Mouse (Mus musculus) monocyte, adult 2 months (primary cell): ENCODE data around the gene Faap24.

Source experiments
- DNase-seq, 2 experiments: peaks; one replicate each; pipeline ENCODE4 v3.0.0; 2022; ENCODE audit warnings: low spot score in 2 of 2, low read depth in 1 of 2

Gene Faap24

DNA sequence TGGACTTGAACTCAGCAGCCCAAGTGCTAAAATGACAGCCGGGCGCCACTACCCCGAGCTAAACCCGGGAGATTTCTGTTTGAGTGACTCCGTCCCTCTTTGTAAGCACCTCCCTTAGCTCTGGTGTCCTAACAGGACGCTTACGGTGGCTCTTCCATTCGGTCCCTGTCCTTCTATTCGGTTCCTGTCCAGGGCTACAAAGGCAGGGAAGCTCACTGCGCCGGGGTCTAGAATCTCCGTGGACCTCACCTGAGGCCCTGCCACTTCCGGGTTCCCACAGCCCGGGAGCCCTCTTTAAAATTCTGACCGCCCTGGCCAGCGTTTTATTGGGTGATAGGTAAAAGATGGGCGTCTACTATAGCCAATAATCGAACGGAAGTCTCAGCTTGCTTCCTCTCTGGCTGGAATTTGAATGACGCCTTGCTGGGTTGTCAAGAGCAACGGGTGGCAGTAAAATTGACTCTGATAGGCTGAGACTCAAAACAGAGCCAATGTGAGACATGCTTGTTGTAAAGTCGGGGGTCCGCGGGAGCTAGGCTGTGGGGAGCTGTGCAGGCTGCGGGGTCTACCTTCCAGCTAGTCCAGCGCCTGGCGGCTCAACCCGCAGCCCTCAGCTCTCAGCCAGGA is at the start of gene Faap24, which contains the start of gene Cep89:
Faap24 (minus strand) TSS at position 295 of the 627 bp plus-strand sequence.
Cep89 (plus strand) TSS at position 494 of the 627 bp plus-strand sequence.
- peak; percentile 84 to 88 for DNase-seq

DNA sequence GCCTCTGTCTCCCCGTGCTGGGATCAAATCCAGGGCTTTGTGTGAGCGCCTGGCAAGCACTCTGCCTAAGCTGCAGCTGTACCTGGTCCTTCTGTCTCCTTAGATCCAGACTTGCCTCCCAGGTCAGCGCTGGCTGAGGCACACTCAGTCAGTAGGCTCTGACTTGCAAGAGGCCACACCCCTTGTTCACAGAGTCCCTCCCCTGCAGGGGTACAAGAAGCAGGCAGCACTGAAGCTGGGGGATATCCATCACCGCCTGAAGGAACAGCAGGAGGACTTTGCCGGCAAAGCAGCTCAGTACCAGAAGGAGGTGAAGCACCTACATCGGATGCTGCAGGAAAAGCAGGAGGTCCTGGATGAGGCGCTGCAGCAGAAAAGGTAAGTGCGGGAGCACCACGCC is 38.6 kb upstream of the Faap24 start:
- DNase-seq = no peak

DNA sequence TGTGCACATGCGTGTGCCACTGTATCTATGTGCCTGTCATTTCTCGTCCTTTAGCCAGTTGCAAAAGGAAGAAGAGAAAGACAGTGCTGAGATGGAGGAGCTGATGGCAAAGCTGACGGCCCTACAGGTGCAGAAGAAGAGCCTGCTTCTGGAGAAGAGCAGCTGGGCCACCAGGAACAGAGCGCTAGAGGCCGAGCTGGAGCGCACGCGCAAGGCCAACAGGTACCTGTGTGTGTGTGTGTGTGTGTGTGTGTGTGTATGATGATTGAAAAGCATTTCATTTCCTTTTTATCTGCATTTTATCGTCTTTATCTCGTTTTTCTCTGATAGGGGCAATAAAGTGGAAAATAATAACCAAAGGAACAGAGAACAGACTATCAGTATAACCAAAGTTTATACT is 31.5 kb upstream of the Faap24 start:
- no peak for DNase-seq

DNA sequence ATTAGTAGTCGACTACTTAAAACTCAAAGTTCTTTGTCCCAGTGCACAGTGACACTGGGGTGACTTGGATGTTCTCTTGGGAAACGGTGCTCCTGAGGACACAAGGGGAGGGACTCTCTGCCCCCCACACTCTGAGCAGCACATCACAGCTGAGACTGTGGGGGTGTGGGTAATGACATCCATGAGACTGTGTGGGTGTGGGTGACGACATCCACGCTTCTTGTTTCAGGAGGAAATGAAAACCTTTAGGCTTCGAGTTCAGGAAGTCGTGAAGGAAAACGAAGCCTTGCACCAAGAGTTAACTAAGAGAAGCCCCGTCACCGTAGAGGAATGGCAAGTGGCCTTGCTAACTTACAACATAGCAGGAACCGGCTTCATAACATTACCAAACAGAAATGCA is 26.4 kb upstream of the Faap24 start:
- DNase-seq = no peak

DNA sequence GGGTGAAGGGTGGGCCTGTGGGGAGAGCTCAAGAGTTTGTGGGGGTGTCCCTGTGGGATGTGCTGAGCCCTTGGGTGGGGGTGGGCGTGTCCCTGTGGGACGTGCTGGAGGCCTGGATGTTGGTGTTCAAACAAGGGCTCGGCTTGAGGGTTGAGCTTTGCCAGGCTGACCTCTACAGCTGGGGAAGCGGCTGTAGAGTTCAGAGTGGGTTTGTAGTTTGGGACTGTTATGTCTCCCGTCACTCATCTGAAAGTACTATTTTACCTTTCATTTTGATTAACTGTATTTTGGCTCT is 20.0 kb upstream of the Faap24 start:
- DNase-seq = no peak

DNA sequence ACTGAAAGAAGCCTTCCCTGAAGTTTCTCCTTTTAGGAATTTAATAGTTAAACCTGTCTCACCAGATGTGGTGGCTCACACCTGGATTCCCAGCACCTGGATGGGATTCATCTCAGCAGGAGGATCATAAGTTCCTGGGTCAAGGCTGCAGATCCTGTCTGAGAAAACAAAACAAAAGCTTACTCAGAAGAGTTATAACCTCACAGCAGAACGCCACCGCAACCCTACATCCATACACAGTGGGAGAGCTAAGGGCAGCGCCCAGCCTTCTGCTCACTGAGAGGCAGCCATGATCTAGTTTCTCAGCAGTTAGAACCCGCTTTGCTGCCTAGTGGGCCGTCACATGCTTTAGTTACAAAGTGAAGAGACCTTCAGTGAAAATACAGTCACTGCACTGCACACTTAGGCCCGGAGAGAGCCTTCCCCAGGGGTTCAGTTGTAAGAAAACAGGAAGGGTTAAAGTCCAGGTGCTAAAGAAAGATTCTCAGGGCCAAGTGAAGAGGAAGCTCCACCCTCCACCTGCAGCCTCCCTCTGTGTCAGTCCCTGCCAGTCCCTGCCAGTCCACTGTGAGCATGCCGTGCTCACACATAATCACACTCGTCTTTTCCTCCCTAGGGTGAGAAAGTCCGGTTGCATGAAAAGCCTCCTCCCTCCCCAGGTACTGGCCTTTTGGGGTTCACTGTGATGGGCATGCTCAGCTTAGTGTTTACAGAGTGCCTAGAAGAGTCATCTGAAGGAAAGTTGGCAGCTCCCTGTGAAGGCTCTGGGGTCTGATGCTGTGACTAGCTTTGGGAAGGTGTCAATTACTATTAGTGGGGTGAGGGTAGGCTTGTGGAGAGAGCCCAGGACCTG is 19.4 kb upstream of the Faap24 start:
- DNase-seq = no peak

DNA sequence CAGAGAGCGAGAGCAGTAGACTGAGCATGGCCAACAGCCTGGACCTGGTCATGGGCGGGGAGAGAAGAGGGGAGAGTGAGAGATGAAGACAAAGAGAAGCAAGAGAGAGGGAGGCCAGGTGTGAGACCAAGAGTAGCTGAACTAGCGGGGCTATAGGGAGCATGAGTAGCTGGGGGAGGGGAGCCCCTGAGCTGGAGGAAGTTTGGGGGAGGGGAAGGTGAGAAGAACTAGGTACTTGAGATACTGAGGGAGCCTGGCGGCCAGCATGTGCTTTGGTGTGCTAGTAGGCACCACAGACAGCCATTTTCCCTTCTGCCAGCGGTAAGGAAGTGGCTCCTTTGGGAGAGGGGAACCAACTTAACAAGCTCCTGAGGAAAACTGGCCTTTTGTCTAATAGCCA is 18.6 kb upstream of the Faap24 start:
- DNase-seq = no peak

DNA sequence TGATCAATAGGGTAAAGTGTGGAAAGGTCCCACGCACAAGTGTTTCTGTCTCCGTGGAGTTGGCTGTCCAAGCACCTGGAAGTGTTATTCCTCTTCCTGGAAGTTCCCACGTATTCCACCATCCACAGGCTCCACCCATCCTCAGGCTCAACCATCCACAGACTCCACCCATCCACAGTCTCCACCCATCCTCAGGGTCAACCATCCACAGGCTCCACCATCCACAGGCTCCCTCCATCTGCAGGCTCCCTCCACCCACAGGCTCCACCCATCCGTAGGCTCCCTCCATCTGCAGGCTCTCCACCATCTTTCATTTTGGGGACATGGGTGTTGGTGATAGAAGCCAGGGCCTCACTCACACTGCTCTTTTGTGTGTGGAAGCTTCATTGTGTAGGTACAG is 4.5 kb upstream of the Faap24 start:
- DNase-seq = no peak

DNA sequence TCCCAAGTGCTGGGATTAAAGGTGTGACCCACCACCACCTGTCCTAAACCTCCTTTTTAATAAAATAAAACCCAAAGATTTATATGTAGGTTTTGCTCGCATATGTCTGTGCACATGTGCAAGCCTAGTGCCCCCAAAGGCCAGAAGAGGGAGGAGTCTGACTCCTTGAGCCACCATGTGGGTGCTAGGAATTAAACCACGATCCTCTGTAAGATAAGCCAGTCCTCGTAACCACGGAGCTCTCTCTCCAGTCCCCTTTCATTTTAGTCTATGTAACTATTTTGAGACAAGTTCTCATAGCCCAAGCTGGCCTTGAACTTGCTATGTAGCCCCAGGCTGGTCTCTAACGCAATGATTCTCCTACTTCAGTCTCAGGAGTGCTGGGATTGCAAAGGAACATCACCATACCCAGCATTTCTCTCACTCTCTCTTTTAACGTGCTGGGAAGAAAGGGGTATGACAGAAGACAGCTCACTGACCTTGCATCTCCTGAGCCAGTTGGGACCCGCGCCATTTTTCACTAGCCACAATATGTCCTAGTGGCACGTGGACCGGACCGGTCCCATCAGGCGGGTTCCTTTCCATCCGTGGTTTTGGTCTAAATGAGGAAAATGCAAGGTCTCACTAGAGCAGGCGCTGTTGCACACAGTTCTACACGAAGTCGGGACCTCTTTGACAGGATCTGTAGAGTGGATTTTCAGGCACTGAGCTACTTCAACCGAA is 741 bp downstream of the Faap24 start:
- DNase-seq = peak in 1 of 2 experiments; percentile 3

DNA sequence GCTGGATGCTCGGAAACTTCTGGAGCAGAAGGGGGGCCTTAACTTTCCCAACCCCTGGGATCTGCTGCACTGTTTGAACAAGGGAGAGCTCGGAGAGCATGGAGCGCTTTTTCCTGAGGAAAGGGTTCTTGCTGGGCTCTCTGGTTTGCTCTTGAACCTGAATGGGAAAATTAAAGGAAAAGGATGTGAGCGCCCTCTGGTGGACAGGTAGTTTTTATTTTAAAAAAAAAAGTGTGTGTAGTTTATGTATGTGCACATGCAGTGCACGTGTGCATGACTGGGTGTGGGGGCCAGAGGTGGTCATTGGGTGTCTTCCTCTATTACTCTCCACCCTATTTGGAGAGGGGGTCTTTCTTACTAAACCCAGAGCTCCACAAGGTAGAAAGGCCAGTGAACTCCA is 3.7 kb downstream of the Faap24 start:
- DNase-seq = no peak

DNA sequence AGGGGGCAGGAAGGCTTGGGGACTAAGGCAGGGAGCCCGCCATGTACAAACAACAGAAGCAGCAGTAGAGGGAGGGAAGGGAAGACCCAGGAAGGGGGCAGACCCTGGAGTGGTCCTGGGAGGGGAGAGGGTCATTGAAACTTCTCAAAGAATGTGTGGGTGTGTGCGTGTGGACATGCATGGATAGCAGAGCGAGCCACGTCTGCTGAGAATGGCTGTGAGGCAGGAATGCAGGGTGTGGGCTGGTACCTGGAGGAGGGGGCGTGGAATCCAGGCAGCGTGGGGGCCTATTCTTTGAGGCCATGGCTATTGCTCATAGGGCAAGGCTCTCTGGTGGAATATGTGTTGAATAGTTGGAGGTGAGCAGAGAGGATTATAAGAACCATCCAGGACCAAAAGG is 7.9 kb downstream of the Faap24 start:
- no peak for DNase-seq

DNA sequence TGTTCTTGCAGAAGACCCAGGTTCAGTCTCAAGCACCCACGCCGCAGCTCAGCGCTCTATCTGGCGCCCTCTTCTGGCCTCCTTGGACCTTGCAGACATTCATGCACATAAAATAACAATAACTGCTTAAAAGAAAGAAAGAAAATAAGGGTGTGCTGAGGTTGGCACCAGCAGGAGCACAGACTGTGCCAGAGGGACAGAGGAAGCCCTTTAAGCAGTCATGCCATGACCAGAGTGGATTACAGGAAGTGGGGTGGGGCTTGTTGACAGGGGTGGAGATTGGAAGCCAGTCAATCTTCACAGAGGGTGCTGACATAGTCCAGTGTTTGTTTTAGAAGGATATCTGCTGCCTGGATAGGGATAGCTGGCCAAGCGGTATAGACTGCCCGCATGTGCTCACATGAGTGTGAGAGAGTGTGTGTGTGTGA is 10.1 kb downstream of the Faap24 start:
- DNase-seq = no peak

DNA sequence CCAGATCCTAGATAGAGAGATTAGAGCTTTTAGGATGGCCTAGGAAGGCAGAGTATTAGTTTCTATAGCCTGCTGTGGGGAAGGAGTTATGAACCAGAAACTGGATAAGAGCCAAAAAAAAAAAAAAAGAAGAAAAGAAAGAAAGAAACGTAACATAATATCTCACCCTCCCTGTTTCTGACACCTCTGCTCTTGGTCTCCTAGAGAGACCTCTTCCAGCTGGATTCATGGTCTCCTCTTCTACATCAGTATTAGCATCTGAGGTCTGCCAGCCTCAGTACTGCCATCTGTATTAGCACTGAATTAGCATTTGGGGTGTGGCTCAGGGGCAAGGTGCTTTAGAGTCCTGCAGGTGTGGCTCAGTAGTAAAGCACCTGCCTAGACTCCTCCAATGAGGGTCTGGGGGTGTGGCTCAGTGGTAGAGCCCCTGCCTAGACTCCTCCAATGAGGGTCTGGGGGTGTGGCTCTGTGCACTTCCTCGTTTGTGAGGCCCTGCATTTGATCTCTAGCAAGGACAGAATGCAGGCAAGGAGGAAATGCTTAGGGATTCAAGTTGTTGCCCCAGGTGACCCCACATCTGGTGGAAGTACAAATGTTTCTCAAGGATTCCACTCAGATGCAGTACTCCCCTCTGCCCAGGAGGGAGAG is 13.8 kb downstream of the Faap24 start:
- no peak for DNase-seq

DNA sequence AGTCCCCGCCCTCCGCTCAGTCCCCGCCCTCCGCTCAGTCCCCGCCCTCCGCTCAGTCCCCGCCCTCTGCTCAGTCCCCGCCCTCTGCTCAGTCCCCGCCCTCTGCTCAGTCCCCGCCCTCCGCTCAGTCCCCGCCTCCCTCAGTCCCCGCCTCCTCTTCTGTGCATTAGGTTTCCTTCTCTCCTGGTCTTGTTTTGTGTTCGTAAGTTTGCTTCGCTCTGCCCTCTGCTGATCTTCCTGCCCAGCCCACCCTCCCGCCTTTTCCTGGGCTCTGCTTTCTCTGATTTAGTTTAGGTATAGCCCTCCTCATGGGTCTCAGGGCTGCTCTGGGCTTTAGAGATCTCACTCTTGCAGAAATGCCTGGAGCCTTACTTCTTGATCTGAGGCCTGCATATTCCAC is 14.8 kb downstream of the Faap24 start:
- DNase-seq = no peak

DNA sequence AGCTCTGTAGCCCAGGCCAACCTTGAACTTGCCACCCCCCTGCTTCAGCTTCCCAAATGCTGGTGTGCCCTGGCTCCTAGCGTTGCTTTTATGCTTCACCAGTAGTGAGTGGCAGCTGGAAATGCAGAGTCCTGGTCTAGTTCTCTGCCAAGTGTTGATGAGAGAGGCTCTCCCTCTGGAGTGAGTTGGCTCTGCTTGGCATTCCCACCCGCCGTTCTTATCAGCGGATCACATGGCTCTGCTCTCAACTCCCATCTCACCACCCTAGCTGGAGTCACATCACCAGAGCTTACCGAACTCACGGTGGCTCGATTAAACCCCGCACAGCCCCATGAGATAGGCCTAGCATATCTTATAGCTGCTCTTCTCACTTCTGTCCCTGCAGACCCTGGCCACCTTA is 16.3 kb downstream of the Faap24 start:
- no peak for DNase-seq

DNA sequence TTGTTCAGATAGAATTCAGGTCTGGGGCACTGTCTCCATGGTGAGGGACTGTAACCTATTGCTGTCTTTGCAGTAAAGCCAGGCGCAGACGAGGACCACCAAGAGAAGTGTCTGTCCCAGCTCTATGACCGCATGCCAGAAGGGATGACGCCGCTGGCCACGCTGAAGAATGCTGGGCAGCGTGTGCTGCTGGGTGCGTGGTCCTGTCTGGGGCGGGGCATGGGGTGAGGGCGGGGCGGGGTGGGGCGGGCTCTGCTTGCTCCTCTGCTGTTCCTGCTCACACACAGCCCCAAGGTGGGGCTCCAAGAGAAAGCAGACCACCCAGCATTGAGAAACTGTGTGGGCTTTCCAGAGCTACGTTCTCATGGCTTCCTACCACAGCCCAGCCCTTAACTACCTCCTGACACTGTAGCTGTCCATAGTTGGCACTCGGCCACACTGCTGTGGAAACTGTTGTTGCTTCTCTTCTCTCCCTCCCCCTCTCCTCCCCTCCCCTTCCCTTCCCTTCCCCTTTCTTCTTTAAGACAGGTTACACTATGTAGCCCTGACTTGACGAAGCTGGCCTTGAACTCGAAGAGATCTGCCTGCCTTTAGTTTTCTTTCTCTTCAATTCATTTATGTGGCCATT is 17.0 kb downstream of the Faap24 start:
- DNase-seq = no peak

DNA sequence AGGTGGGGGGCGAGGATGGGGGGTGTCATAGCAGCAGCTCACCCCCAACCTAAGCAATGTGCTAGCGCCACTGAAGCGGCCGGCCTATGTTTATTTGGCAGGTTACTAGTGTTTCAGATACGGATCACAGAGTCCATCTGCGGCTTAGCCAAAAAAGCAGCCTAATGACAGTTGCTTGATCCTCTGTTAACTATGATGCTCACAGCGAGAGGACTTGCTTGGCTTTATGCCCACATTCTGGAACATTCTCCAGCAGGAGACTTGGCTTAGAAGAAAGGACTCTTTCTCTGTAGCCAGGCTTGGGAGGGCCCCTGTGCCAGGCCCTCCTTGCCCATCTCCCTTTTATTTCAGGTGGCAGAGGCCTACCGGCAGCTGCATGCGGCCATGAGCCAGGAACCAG is 20.0 kb downstream of the Faap24 start:
- no peak for DNase-seq

DNA sequence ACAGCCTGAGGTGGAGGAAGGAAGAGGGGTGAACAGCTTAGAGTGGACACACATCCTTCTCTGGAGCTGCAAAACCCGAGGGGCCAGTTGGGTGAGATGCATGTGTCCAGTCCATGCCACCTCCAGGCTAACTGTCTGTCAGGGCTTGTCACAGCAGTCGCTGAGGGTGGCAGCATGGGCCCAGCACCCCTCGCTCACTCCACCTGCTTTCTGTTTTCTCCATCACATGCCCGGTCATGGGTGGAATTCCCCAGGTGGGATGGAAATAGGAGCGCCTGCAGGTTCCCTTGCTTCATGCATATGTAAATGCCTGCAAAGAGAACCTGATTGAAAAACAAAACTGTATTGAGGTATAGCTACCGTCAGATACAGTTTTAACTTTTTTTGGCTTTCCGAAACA is 22.4 kb downstream of the Faap24 start:
- no peak for DNase-seq

DNA sequence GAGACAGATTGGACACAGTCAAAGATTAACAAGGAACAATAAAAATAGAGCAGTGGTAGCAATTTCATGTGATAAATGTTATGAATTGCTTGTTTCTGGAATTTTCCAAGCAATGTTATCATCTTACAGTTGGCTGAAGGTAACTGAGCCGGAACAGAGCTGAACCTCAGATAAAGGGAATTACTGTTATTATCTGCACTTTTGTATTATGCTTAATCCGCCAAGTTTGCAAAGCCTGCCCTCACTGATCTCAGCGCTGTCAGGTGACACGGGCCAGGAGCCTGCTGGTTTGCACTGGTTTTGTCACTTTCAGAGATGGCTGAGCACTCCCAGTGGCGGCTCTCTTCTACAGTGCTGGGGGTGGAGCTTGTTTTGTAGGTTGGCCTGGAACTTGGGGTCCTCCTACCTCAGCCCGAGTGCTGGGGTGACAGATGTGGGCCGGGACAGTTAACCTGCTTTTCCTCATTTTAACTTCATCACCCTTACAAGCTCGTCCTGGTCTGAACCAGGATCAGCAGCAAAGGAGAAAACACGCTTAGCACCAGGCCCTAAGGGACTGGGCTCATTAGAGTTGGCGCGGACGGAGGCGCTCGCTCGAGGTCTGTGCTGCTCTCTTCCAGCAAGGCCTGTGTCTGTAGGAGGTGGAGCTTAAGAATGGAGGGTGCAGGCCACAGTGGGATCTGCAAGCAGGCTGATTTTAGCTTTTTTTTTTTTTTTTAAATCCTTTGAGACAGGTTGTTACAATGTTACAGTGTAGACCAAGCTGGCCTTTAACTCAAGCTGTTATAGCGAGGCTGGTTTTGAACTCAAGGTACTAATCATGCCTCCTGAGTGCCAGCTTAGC is 23.3 kb downstream of the Faap24 start:
- no peak for DNase-seq

DNA sequence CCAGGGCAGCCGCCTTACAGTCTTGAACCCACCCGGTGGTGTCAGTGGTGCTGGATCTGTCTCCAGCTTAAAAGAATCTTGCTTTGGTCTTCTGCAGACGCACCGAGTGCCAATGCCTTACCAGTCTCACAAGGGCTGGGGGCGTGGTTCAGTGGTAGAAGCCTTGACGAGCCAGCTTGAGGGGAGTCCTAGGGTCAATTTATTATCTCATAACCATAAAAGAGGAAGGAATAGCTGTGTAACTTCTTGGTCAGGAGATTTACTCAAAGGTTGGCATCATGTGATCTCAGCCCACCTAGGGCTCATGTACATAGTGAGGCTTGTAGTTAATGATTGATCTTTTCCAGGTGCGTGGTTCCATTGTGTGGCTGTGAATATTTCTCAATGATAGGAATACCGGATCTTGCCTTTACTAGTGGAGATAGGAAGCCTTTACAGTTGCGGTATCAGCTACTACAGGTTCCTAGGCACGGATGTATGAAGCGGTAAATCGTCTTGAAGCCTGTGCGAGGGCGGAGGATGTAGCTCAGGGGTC is 24.1 kb downstream of the Faap24 start:
- DNase-seq = no peak
